Mouse (Mus musculus): ENCODE data around the gene Hist4h4. TPM values are rescaled to one million over a fixed set of nuclear protein-coding genes. Genes with fewer than 3 reads are reported as not detected.

Gene Hist4h4
- polyA plus RNA-seq (2014; fragmentation: Illumina TruSeq; extraction: RNeasy Lipid Tissue Mini Kit (QIAGEN cat#74804); ENCODE audit: low read depth, low replicate concordance): 0.13 TPM

GRCm38 (mm10) chr6:136803739-136804633 is at the start of gene Hist4h4:
Gene Hist4h4 (minus strand): TSS chr6:136804415.

GRCm38 (mm10) chr6:136835352-136835751 is 31.1 kb upstream of the Hist4h4 start, which contains the start of gene Smco3:
Gene Smco3 (minus strand): TSS chr6:136835452.

GRCm38 (mm10) chr6:136827881-136828561 is 23.8 kb upstream of the Hist4h4 start, which contains the start of gene Wbp11:
Gene Wbp11 (minus strand): TSS chr6:136828233.

GRCm38 (mm10) chr6:136827516-136827880 is 23.3 kb upstream of the Hist4h4 start, which contains the start of gene BC049715:
Gene BC049715 (plus strand): TSS chr6:136827626.

GRCm38 (mm10) chr6:136808014-136808417 is 3.8 kb upstream of the Hist4h4 start, which contains the start of gene H2afj:
Gene H2afj (plus strand): TSS chr6:136808244.

GRCm38 (mm10) chr6:136781377-136781986 is 22.7 kb downstream of the Hist4h4 start, which contains the start of gene Gucy2c:
Gene Gucy2c (minus strand): TSS chr6:136781765.

Other genes starting within 250 kb of the Hist4h4 start
- gene Plbd1, start 142.5 kb downstream of the Hist4h4 start, polyA plus RNA-seq (2014; fragmentation: Illumina TruSeq; extraction: RNeasy Lipid Tissue Mini Kit (QIAGEN cat#74804); ENCODE audit: low read depth, low replicate concordance): 58.8 TPM
- gene Gucy2c, start 22.6 kb downstream of the Hist4h4 start, polyA plus RNA-seq (2014; fragmentation: Illumina TruSeq; extraction: RNeasy Lipid Tissue Mini Kit (QIAGEN cat#74804); ENCODE audit: low read depth, low replicate concordance): 0.16 TPM
- gene H2afj, start 3.8 kb upstream of the Hist4h4 start, polyA plus RNA-seq (2014; fragmentation: Illumina TruSeq; extraction: RNeasy Lipid Tissue Mini Kit (QIAGEN cat#74804); ENCODE audit: low read depth, low replicate concordance): 2.5 TPM
- gene BC049715, start 23.2 kb upstream of the Hist4h4 start, polyA plus RNA-seq (2014; fragmentation: Illumina TruSeq; extraction: RNeasy Lipid Tissue Mini Kit (QIAGEN cat#74804); ENCODE audit: low read depth, low replicate concordance): 0.50 TPM
- 22.9 TPM for gene Wbp11, start 23.8 kb upstream of the Hist4h4 start, polyA plus RNA-seq (2014; fragmentation: Illumina TruSeq; extraction: RNeasy Lipid Tissue Mini Kit (QIAGEN cat#74804); ENCODE audit: low read depth, low replicate concordance)
- not detected for gene Smco3, start 31.0 kb upstream of the Hist4h4 start, polyA plus RNA-seq (2014; fragmentation: Illumina TruSeq; extraction: RNeasy Lipid Tissue Mini Kit (QIAGEN cat#74804); ENCODE audit: low read depth, low replicate concordance)
- gene Art4, start 53.3 kb upstream of the Hist4h4 start, polyA plus RNA-seq (2014; fragmentation: Illumina TruSeq; extraction: RNeasy Lipid Tissue Mini Kit (QIAGEN cat#74804); ENCODE audit: low read depth, low replicate concordance): 1.5 TPM
- 1.8 TPM for gene Mgp, start 71.4 kb upstream of the Hist4h4 start, polyA plus RNA-seq (2014; fragmentation: Illumina TruSeq; extraction: RNeasy Lipid Tissue Mini Kit (QIAGEN cat#74804); ENCODE audit: low read depth, low replicate concordance)
- not detected for gene Erp27, start 117.8 kb upstream of the Hist4h4 start, polyA plus RNA-seq (2014; fragmentation: Illumina TruSeq; extraction: RNeasy Lipid Tissue Mini Kit (QIAGEN cat#74804); ENCODE audit: low read depth, low replicate concordance)
- not detected for gene Pde6h, start 119.4 kb upstream of the Hist4h4 start, polyA plus RNA-seq (2014; fragmentation: Illumina TruSeq; extraction: RNeasy Lipid Tissue Mini Kit (QIAGEN cat#74804); ENCODE audit: low read depth, low replicate concordance)
- gene Arhgdib, start 137.5 kb upstream of the Hist4h4 start, polyA plus RNA-seq (2014; fragmentation: Illumina TruSeq; extraction: RNeasy Lipid Tissue Mini Kit (QIAGEN cat#74804); ENCODE audit: low read depth, low replicate concordance): 8.6 TPM

All from liver, adult 10 weeks (tissue).